Mouse (Mus musculus) right cerebral cortex, postnatal 36 days (tissue): Measurements from ENCODE around the gene Dnah3.
A peak's percentile ranks its signal among the peaks of the same experiment; 100 is the strongest.

Experiments
- DNase-seq, 2 experiments: peaks; one replicate each; pipeline ENCODE4 v3.0.0; 2022; ENCODE audit warnings: low spot score in 2 of 2, mixed read lengths in 1 of 2

Gene Dnah3

DNA sequence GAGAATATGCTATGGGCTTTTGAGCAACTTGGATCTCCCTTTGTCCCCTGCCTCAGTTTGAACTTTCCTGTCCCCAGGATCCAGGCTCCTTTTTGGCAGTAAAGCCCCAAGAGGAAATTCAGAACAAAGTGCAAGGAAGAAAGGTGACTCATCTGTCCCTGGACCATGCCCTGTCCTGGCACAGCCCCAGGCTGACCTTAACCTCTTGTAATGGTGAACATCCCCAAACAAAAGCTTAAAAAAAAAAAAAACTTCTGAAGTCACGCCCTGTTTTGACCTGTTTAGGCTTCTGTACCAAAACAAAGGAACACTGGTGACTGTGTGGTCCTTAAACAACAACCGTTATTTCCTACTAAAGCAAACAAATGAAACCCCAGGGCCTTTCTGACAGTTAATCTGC is 153.5 kb downstream of the Dnah3 start:
- no peak for DNase-seq

DNA sequence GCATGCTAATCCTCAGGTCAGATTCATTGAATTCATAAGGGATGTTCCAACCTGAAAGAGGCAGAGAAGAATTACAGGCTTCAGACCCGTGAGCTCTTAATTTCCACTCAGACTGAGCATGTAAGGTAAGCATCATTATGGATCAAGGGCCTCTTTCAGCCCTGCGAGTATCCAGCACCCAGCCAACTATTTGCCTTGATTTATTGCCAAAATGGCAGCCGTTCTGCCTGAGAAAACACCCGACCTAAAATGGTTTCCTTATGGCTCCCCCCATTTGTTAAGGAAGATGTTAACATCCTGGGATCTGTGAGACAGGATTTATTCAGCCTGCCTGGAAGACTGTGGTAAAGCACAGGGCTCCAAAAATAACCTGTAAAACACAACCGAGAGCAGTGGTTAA is 158.0 kb downstream of the Dnah3 start:
- no peak for DNase-seq

DNA sequence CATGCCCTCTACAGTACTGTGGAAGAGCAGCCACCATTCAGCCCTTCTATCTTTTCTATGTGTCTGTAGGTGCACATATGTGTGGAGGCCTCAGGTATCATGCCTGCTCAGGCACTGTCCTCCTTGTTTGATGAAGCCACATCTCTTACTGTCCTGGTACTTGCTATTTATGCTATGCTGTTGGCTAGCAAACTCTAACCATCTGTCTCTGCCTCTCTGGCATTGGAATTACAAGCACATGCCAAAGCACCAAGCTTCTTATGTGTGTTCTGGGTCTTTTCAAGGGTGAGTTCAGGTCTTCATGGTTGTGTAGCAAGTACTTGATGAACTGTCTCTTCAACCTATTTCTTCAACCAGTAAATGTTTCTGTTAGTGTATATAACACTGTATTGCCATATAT is 158.8 kb downstream of the Dnah3 start:
- no peak for DNase-seq

DNA sequence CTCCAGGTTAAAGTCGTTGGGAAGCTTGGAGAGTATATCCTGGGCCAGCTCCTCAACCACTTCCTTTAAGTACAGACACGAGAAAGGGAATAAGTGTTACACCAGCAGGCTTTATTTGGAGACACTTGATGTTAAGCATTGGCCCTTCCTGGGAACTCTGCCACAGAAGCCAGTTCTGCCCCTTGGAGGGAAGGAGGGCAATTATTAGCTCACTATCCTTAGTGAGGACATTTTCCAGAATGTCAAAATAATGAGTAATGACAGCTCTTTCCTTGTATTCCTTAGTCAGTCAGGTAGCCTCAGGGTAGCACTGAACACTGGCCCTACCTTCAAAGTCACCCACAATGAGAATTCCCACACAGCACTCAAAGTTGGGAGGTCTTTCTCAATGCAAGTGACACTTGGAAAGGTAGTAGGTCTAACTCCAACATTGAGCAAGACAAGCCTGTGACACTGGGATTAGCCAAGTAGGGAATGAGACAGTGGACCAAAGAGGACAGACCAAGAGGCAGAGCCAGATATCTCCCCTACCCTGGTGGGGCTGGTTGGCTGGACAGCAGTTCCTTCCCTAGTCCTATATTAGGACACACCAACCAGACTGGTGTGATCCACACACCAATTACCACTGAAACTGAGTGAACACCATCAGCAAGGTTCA is 166.2 kb downstream of the Dnah3 start:
- no peak for DNase-seq

DNA sequence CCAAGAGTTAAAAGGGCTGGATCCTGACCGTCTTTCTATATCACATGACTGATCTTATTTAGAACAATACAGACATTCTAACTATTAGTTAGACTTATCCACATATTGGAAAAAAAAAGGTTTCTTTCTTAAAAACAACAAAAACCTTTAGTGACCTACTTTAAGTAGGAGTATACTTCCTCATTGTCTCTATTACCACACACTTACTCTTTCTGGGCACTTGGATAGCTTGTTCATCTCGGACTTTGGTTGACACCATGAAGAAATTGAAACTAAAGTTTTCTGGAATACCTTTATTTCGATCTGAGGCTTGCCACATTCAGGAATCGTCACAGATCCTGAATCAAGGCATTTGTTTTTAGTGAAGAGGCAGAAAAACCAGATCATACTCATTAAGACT is 174.0 kb downstream of the Dnah3 start:
- no peak for DNase-seq

DNA sequence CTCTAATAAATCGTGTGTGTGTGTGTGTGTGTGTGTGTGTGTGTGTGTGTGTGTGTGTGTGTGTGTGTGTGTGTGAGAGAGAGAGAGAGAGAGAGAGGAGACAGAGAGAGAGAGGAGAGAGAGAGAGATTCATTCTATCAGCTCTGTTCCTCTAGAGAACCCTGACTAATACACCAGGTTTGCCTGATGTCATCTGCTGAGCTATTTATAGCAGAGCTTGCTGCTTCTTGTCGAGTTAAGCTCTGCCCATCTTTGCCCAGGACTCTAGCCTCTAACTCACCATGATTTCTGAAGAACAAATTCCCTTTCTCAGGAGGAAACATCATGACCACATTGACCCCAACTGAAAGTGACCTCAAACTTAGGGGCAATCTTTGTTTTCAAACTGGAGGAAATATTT is 174.6 kb downstream of the Dnah3 start:
- DNase-seq: no peak

DNA sequence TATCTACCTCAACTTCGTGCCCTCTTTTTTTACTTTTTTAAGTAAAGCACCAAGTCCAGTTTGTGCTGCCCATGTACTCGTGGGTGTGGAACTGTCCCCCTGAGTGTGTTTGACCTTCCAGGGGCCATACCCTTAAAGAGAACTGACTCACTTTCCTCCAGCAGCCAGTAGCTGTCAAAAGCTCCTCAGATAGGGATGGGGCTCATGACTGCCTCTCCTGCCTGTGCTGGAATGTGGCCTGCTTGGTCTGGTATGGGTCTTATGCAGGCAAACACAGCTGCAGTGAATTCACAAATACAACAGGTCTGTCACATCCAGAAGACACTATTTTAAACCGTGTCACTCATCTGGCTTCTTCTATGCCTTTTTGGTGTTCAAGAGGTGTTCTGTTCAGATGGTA is 183.4 kb downstream of the Dnah3 start:
- no peak for DNase-seq

DNA sequence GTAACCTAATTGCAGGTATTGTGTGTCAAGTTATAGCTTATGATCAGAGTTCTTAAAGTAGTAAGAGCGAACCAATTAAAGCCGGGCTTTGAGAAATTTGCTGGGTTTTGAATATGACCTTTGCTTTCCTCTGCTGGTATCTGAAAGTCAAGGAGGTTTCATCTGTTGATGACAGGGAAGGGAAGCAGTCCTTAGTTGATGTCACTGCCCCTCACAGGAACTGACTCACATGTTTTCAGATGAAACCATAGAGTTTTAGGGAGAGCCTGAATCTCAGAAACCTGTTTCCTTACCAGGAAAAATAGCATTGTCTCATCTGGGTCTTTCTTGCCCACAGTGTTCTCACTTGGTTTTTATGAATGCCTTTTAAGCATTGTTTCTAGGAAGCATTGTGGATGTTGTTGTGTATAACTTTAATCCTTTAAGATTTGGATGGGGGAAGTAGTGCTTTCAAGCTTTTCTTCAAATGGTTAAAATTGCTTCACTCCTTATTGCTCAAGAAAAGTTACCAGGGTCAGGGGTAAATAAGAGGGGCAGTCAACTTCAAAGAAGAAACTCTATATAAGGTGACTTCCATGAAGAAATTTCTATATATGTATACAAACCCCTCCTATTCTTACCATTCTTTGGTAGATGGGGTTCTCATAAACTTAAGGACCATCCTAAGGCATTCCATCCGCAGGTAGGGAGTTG is 188.4 kb downstream of the Dnah3 start:
- DNase-seq: no peak

DNA sequence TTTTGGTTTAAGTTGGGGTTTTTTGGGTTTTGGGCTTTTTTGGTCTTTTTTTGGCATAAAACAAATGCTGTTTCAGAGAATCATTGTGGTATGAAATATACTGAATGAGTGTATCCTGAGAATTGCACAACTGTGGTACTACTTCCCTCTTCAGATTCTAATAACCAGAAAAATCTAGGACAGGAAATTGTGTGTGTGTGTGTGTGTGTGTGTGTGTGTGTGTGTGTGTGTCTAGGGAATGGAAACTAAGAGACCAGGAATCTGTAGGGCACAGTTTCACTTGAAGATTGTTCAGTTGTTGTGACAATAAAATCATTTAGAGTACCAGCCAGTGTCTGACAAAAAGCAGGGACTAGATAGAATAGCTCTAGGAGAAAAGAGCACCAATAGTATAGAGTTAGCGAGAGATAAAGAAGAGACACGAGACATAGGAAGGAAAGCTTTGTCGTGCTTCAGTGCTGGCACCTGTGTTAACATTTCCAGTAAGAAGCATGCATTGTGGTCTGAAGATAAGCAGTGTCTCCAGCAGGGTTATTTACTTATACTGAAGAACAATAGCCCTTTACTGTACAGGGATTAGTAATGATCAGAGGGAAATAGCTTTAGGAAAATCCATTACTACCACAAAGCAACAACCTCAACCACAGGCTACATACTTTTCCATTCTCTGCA is 195.6 kb downstream of the Dnah3 start:
- no peak for DNase-seq

DNA sequence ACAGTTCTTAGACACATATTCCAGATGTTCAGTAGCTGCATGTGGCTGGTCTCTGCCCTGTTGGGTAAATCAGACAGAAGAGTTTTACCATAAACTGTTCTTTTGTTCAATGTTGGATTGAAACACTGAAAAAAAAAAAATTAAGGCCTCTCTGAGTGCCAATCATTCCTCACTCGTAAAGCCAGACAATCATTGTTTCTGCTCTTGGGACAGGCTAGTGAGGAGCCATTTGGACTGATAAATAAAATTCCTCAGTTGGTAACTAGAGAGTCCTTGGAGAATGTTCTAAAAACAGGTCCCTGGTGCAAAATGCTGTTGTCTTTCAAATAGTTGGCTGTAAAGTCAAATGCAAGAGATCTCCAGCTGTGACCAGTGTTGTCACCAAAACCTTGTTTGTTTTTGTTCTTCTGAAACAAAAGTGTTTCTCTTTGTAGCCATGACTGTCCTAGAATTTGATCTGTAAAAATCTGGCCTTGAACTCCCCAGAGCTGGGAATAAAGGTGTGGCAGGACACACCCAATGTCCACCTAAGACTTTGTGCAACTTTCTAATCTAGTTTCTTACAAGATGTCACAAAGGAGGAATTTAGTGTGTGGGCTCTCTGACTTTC is 196.7 kb downstream of the Dnah3 start:
- no peak for DNase-seq

DNA sequence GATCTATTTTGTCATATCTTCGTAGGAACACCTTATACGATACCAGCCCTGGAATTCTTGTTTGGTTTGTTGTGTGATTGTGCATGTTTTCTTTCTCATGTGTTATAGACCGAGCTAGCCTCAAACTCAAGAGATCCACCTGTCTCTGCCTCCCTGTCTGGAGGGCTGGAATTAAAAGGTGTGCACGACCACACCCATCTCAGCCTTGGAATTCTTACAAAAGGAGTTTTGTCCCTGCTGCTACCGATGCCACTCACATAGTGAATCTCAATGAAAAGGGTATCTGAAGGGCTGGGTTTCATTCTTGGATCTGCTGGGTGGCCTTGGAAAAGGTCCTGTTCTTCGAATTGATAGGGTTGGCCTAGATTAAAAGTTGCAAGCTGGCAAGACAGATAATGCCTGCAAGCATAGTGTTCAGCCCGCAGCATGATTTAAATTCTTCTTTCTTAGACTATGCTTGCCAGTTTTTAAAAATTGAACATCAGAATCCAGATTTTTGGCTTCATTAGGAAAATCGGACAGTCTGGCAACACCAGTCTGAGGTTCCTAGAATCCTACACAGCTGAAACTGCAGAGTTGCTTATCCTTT is 197.5 kb downstream of the Dnah3 start:
- DNase-seq: no peak

DNA sequence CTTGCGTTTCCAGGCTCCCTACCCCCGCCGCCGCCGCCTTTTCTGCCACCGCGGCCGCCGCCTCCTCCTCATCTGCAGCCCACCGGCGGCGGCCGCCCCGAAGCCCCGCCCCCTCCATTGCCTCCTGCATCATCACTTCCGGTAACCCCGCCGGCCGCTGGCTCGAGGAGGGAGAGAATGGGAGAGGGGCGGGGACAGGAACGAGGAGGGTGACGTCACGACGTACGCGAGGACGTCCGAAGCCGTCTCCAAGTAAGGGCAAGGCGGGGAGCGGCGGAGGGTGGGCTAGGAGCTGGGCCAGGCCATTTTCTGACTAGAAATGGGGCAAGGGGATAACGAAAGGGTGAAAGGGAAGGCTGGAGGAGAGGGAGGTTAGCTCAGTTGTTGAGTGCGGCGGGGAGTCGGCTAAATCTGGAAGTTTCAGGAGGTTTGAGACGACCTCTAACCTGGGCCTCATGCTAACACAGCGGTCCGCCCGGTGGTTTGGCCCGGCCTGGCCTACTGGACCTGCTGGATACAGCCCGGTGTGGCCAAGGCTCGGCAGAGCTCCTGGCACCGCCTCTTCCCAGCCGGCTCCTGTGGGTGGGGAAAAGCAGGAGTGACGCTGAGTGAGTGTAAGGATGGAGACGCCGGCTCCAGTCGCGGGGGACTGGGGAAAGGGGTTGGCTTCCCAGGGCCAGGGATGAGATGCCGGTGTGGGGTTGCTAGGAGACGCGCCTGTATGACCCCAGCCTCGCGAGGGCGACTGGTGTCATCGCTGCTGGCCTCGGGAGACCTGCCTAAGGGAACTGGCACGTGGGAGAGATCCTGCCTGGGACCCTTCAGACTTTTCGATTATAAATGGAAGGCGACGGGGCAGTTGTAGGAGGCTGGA is 199.2 kb downstream of the Dnah3 start, which contains the start of the genes Lyrm1 and Dcun1d3:
Gene Lyrm1 (plus strand): TSS at position 223 of the 874 bp plus-strand sequence.
Gene Dcun1d3 (minus strand): TSS at position 660 of the 874 bp plus-strand sequence.
- peak; percentile 96 to 97 for DNase-seq

DNA sequence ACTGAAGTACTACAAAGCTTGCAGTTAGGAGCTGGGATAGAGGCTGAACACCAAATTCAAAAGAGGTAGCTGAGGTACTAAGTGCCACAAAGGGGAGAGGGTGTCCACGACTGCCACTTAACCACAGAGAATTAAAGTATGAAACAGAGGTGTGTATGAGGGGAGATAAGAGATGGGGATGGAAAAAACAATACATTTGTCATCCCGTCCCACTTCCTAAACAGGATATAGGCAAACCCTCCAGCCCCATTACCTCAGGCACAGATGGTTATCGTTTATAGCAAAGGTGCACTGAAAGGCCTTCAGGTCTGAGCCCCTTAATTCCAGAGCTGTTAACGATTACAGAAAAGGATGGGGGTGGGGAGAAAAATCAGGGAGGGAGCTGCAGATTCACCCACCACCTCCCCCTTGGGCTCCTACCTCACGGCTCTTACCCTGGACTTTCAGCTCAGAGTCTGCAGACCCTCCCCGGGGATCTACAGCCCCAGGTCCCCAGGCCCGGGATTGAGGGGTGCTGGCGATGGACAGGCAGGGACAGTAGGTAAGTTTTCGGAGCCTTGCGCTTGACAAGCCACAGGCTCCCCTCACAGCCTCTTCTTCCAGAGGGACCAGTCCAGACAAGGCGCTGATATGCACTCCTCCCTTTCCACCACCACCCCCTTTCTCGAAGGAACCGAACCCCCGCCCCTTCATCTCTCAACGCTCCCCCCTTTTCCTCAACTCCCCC is 200.1 kb downstream of the Dnah3 start:
- DNase-seq: peak in 1 of 2 experiments; percentile 1

DNA sequence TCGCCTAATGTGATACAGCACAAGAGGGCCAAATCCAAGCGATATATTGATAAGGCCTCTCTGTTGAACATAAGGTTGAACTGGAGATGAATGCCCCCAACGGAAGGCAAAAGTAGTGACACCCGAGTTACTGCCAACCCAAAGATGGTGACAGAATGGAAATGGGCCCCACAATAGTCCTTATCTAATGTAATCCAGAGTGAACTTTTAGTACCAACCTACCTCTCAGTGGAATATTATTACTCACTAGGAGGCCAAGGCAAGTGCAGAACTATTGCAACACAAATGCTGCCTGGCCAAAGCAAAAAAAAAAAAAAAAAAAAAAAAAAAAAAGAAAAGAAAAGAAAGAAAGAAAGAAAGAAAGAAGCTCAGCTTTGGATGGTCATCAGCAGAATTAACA is 202.3 kb downstream of the Dnah3 start:
- no peak for DNase-seq

DNA sequence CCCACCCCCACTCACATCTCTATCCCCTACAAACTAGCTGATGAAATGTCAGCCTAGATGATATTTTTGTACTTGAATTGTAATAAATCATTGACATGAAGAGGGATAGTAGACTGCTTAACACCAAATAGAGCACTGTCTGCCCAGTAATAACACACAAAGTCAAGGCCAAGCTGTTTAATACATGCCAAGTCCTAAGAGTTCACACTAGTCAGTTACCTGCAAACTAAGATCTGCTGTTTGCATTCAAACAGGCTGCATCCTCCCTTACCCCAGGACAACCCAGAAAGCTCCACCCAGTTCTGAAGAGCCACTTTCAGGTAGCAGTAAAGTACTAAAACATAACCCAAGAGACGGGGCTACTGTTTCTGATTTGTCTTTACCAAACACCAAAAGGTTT is 202.9 kb downstream of the Dnah3 start:
- DNase-seq: no peak

DNA sequence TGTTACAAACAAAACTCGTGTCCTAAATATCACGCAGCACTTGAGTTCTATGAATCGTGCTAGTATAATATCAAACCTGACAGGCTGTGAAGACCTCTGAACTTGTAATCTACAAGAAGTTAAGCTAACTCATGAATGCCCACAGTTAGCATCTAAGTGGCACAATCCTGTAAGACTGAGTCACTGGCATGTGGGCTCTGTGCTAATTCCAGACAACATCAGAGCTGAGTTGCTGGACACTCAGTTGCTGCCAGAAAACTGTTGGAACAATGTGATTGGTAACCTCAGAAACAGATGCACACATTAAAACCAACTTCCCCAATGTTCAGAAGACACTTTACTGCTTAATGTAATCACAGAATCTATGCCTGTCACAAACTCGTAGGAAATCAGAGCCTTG is 207.2 kb downstream of the Dnah3 start:
- DNase-seq: no peak

DNA sequence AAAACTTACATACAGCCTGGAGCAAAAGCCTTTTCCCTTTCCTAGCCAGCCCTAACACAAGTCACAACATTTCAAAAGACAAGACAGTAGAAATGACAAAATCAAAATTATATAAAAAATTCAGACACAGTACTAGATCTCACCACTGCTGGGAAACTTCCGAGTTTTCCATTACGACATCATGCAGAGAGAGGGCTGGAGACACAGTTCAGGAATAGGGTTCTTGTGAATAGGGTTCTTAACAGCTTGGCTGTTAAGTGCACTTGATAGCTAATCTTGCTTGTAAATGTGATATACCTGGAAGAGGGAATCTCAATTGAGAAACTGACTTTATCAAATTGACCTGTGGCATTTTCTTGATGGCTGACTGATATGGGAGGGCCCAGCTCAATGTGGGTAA is 213.9 kb downstream of the Dnah3 start:
- DNase-seq: no peak

DNA sequence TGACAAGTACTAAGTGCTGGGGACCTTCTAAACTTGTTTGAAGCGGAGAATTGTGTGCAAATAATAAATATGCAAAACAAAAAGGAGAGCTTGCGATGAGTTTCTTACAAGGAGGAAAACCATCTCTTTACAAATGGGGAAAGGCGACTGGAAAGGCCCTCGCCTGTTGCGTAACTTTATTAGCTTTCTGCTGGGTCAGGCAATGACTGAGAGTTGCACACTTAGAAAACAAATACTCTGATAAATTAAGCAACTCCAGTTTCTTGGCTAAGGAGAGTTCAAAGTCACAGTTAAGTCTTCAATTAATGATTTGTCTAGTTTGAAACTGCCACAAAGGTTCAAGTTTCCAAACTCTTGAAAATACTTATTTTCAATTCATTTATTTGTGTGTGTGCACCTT is 214.7 kb downstream of the Dnah3 start:
- no peak for DNase-seq

DNA sequence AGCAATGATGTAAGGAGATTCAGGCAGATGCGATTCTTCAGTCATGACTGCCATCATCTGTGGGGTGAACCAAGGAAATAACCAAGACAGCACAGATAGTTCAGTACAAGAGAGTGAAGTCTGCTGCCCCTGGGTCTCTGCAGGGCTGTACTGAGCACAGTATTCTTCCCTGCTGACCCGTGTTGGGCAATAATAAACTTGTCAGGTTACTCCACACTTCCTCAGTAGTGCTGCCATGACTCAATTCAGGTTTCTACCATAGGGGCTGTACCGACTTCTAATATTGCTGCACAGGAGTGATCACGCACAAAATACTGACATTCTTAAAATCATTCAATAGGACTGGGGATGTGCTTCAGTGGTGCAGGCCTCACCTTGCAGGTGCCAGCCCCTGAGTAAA is 215.9 kb downstream of the Dnah3 start:
- DNase-seq: no peak

DNA sequence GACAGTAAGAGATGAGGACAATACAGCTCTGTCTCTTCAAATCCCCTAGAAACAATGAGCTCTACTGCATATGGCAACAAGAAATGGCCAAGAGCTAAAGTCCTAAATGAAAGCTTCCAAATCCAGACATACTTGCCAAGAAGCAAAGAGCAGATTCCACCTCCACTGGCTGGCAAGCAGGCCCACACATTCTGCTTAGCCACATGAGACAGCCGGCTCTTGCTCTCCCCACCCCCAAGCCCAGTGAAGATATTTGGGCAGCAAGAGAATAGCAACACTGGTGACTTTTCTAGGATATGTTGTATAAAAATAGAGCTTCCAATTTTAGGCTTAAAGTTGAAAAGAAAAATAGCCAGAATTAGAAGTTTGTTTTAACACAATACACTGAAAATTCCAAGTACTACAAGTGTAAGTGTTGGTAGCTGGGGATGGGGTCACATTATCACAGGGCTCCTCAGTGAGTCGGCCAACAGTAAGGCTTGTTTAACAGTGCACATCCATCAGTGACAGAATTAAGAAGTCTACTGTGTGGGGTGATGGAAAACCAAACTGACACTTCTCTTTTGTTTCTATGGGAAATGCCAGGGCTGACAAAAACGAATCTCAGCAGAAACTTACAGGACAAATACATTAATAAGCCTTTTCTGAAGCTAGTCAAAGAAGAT is 219.2 kb downstream of the Dnah3 start:
- DNase-seq: peak; percentile 60 to 81
